Mouse (Mus musculus): Measurements from ENCODE around the gene Hoxa5. TPM values are rescaled to one million over a fixed set of nuclear protein-coding genes. Genes with fewer than 3 reads are reported as not detected.

The Hoxa5 gene
- polyA plus RNA-seq, 1 experiment from 2014 or later = 150 TPM

- ATAC-seq (ENCODE audit: low FRiP score) = no peak; the same call in 1 of the 2 replicates
- Histone ChIP-seq H3K27ac (peak overlapping the region; percentile 96), H3K9ac (peak overlapping the region; percentile 91), H3K4me2 (peak overlapping the region; percentile 88), H3K9me3 (no peaks in the 10 kb centered on the region), H3K36me3 (no peaks in the 10 kb centered on the region), H3K4me3 (peak overlapping the region; percentile 70), H3K27me3 (peaks cover 55% of the 10 kb centered on the region), H3K4me1 (replicated peaks) (peaks cover 35% of the 10 kb centered on the region)
- 2% methylated on average over 12 of the region's 12 CpGs for WGBS
Measured at GRCm38 (mm10) chr6:52159164-52159761, 45.1 kb downstream of the Hoxa5 start.

GRCm38 (mm10) chr6:52158276-52159051 lies 45.9 kb downstream of the Hoxa5 start, which contains the start of gene Hoxa1:
Gene Hoxa1 (minus strand): TSS chr6:52158317.
- no peaks in the 10 kb centered on the region for H3K9me3 ChIP-seq
- peak within 1 kb of the TSS; percentile 88 for H3K4me2 ChIP-seq
- peaks cover 58% of the 10 kb centered on the region for H3K27me3 ChIP-seq
- under 1% methylated on average over 55 of the region's 55 CpGs for WGBS
- no peaks in the 10 kb centered on the region for H3K36me3 ChIP-seq
- H3K4me1 ChIP-seq (replicated peaks) = peaks cover 35% of the 10 kb centered on the region
- peak within 1 kb of the TSS; percentile 96 for H3K27ac ChIP-seq
- peak within 1 kb of the TSS; percentile 91 for H3K9ac ChIP-seq
- H3K4me3 ChIP-seq = peak within 1 kb of the TSS; percentile 70
- peak; percentile 88 for ATAC-seq (ENCODE audit: low FRiP score)

DNA sequence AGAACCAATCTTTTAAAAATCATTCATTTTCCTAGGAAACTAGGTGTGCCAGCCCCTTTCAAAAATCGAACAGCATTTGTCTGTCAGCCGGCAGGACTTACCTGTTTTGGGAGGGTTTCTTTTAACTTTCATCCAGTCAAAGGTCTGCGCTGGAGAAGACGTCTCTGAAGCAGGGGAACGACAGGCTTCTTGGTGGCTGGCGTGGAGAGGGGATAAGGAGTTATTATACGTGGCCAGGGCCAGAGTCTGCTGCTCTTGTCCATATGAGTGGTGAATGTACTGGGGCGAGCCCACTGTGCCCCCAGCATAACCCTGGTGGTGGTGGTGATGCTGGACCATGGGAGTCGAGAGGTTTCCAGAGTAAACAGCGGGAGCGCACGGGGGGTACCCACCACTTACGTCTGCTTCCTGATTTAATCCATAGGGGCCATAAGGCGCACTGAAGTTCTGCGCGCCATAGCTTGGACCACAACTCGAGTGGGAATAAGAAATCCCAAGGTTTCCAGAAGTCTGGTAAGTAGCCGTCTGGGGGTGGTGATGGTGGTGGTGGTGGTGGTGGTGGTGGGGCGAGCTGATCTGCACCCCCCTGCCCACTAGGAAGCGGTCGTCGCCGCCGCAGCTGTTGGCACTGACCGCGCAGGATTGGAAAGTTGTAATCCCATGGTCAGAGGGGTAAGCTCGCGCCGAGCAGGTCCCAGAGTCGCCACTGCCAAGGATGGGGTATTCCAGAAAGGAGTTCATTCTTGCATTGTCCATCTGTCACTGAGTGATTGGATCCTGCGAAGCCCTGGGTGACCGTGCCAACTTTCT lies 46.7 kb downstream of the Hoxa5 start:
- peaks cover 36% of the 10 kb centered on the region for H3K4me1 ChIP-seq (replicated peaks)
- H3K4me3 ChIP-seq = peak overlapping the region; percentile 70
- peaks cover 62% of the 10 kb centered on the region for H3K27me3 ChIP-seq
- H3K9me3 ChIP-seq = no peaks in the 10 kb centered on the region
- H3K36me3 ChIP-seq = no peaks in the 10 kb centered on the region
- WGBS = under 1% methylated on average over 32 of the region's 32 CpGs
- H3K9ac ChIP-seq = peak overlapping the region; percentile 91
- H3K4me2 ChIP-seq = peak overlapping the region; percentile 88
- peak; percentile 6 for ATAC-seq (ENCODE audit: low FRiP score)
- H3K27ac ChIP-seq = no peak overlapping the region; the same call in 1 of the 2 replicates

GRCm38 (mm10) chr6:52156551-52157200 lies 47.7 kb downstream of the Hoxa5 start:
- Histone ChIP-seq H3K27ac (no peak overlapping the region), H3K4me1 (replicated peaks) (peaks cover 42% of the 10 kb centered on the region), H3K36me3 (no peaks in the 10 kb centered on the region), H3K9me3 (no peaks in the 10 kb centered on the region), H3K4me3 (peak overlapping the region; percentile 70), H3K9ac (peak overlapping the region; percentile 43; the same call in 1 of the 2 replicates), H3K27me3 (peaks cover 71% of the 10 kb centered on the region), H3K4me2 (peak overlapping the region; percentile 88)
- no peak for ATAC-seq (ENCODE audit: low FRiP score)
- 3% methylated on average over 20 of the region's 20 CpGs for WGBS

DNA sequence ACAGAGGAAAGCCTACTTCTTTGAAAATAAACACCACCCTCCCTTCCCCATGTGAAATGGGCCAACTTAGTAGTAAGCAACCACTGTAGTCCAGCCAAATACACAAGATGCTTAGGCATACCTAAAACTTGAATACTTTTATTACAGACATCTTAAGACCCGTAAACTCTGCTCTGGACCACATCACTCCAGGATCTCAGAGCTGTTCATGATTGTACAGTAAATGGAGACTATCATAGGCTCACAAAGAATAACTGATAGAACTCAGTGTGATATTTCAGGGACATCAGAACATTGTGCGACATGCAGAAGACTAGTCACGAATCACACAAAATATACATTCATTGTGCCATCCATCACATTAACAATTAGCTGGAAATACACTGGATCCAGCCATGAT lies 48.9 kb downstream of the Hoxa5 start:
- peaks cover 79% of the 10 kb centered on the region for H3K27me3 ChIP-seq
- no peak overlapping the region for H3K4me3 ChIP-seq
- no peak overlapping the region for H3K27ac ChIP-seq
- WGBS = 47% methylated on average over 3 of the region's 3 CpGs
- no peak overlapping the region for H3K4me2 ChIP-seq
- H3K4me1 ChIP-seq (replicated peaks) = peaks cover 39% of the 10 kb centered on the region
- H3K36me3 ChIP-seq = no peaks in the 10 kb centered on the region
- H3K9ac ChIP-seq = no peak overlapping the region
- H3K9me3 ChIP-seq = no peaks in the 10 kb centered on the region
- ATAC-seq (ENCODE audit: low FRiP score) = no peak

DNA sequence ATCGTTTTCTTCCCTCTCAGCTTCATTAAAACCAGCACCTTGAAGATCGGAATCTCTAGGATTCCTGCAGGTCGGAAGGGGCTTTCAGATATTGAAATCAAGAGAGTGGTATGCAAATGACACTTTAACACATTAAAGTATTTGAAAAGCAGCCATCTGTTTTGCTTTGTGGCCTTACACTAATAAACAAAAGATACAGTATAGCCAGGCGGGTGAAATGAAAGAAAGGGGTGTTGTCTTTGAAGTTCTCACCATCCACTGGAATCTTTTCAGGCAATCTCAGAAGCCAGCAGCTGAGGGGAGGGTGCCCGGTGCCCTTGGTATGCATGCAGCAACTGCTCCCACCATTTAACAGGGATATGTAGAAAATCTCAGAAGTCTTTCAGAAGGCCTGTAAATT lies 50.3 kb downstream of the Hoxa5 start:
- WGBS = 9% methylated on average over 5 of the region's 5 CpGs
- H3K9me3 ChIP-seq = no peaks in the 10 kb centered on the region
- no peak overlapping the region for H3K4me3 ChIP-seq
- no peaks in the 10 kb centered on the region for H3K36me3 ChIP-seq
- H3K27me3 ChIP-seq = peaks cover 81% of the 10 kb centered on the region
- H3K27ac ChIP-seq = no peak overlapping the region
- H3K4me2 ChIP-seq = no peak overlapping the region
- H3K9ac ChIP-seq = no peak overlapping the region
- H3K4me1 ChIP-seq (replicated peaks) = peaks cover 25% of the 10 kb centered on the region
- ATAC-seq (ENCODE audit: low FRiP score) = no peak

DNA sequence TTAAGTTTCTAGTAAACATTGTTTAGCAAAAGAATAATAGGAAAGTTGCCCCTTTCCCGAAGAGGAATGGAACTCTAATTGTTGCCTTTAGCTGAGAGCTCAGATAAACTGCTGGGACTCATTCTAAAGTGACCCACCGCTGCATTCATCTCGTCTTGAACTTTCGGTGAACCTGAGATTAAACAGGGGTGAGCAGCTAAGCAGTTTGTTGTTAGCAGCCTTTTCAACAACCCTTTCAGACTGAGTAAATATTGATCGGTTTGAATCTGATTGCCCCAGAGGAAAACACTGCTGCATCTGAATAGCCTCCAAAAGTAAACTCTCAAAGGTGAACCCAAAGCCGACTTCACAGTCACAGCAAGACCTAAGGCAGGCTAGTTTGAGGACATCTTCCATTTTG lies 51.1 kb downstream of the Hoxa5 start:
- Histone ChIP-seq H3K4me1 (replicated peaks) (peaks cover 23% of the 10 kb centered on the region), H3K9ac (no peak overlapping the region), H3K27me3 (peaks cover 85% of the 10 kb centered on the region), H3K9me3 (no peaks in the 10 kb centered on the region), H3K4me3 (no peak overlapping the region), H3K36me3 (no peaks in the 10 kb centered on the region), H3K27ac (no peak overlapping the region), H3K4me2 (no peak overlapping the region)
- WGBS = 2% methylated on average over 6 of the region's 6 CpGs
- ATAC-seq (ENCODE audit: low FRiP score) = no peak

- Histone ChIP-seq H3K27ac (no peak overlapping the region), H3K4me1 (replicated peaks) (peaks cover 17% of the 10 kb centered on the region)
- WGBS = 7% methylated on average over 16 of the region's 16 CpGs
Measured at GRCm38 (mm10) chr6:52152226-52153193, 51.9 kb downstream of the Hoxa5 start.

More at GRCm38 (mm10) chr6:52152226-52153193, 51.9 kb downstream of the Hoxa5 start:
- Histone ChIP-seq H3K4me3 (no peak overlapping the region), H3K27me3 (peaks cover 87% of the 10 kb centered on the region), H3K4me2 (no peak overlapping the region), H3K9me3 (no peaks in the 10 kb centered on the region), H3K36me3 (no peaks in the 10 kb centered on the region), H3K9ac (no peak overlapping the region)
- no peak for ATAC-seq (ENCODE audit: low FRiP score)

MicroRNAs within 50 kb of the gene (microRNA counts, 519-probe panel; counts per million panel counts)
- 51.3 counts per million for microRNA mmu-miR-196b

Small RNAs within 50 kb of the gene (microRNA-seq; reads per million reads assigned to microRNA genes)
- 36.1 reads per million, percentile 37 among the genes with 10 or more reads in this experiment for gene Mir196b

Other genes starting within 250 kb of the Hoxa5 start
- gene Skap2, start 192.0 kb downstream of the Hoxa5 start, polyA plus RNA-seq (2015; fragmentation: Nextera tagmentation; extraction: Ambion mirVana) = 28.6 and 35.6 TPM in 2 replicates
- gene Hoxa1, start 46.3 kb downstream of the Hoxa5 start, polyA plus RNA-seq (2015; fragmentation: Nextera tagmentation; extraction: Ambion mirVana) = 1.5 and 2.0 TPM in 2 replicates
- 39.1 and 40.2 TPM in 2 replicates for gene Hoxa2, start 39.8 kb downstream of the Hoxa5 start, polyA plus RNA-seq (2015; fragmentation: Nextera tagmentation; extraction: Ambion mirVana)
- gene 5730596B20Rik, start 27.1 kb downstream of the Hoxa5 start, polyA plus RNA-seq (2015; fragmentation: Nextera tagmentation; extraction: Ambion mirVana) = 7.6 and 8.3 TPM in 2 replicates
- gene Hoxa4, start 12.8 kb downstream of the Hoxa5 start, polyA plus RNA-seq (2015; fragmentation: Nextera tagmentation; extraction: Ambion mirVana) = 14.5 and 14.8 TPM in 2 replicates
- gene Hoxa6, start 4.1 kb upstream of the Hoxa5 start, polyA plus RNA-seq (2015; fragmentation: Nextera tagmentation; extraction: Ambion mirVana) = 16.3 and 28.0 TPM in 2 replicates
- 21.8 and 23.8 TPM in 2 replicates for gene Hoxa3, start 8.7 kb upstream of the Hoxa5 start, polyA plus RNA-seq (2015; fragmentation: Nextera tagmentation; extraction: Ambion mirVana)
- gene Gm28308, start 8.8 kb upstream of the Hoxa5 start, polyA plus RNA-seq (2015; fragmentation: Nextera tagmentation; extraction: Ambion mirVana) = not detected in 2 replicates
- 7.4 and 14.9 TPM in 2 replicates for gene Hoxa7, start 17.3 kb upstream of the Hoxa5 start, polyA plus RNA-seq (2015; fragmentation: Nextera tagmentation; extraction: Ambion mirVana)
- gene Hoxa9, start 26.5 kb upstream of the Hoxa5 start, polyA plus RNA-seq (2015; fragmentation: Nextera tagmentation; extraction: Ambion mirVana) = 0.72 and 1.3 TPM in 2 replicates
- gene Hoxa10, start 36.3 kb upstream of the Hoxa5 start, polyA plus RNA-seq (2015; fragmentation: Nextera tagmentation; extraction: Ambion mirVana) = 0.22 TPM in 1 of 2 replicates, not detected in the other
- not detected in 2 replicates for gene Hoxa11, start 41.2 kb upstream of the Hoxa5 start, polyA plus RNA-seq (2015; fragmentation: Nextera tagmentation; extraction: Ambion mirVana)
- gene Hoxa13, start 56.3 kb upstream of the Hoxa5 start, polyA plus RNA-seq (2015; fragmentation: Nextera tagmentation; extraction: Ambion mirVana) = not detected in 2 replicates
- gene Evx1, start 108.9 kb upstream of the Hoxa5 start, polyA plus RNA-seq (2015; fragmentation: Nextera tagmentation; extraction: Ambion mirVana) = 3.5 and 3.7 TPM in 2 replicates